Mouse (Mus musculus) megakaryocyte, embryonic 14.5 days (primary cell): ENCODE data around the gene Ddx20. TPM values are rescaled to one million over a fixed set of nuclear protein-coding genes. Genes with fewer than 3 reads are reported as not detected.
A peak's percentile ranks its signal among the peaks of the same experiment; 100 is the strongest.

ENCODE experiments used
- H3K27me3 ChIP-seq: replicated peaks from 2 replicates; pipeline ENCODE3; 2012; ENCODE audit warnings: inconsistent platforms
- H3K36me3 ChIP-seq: replicated peaks from 2 replicates; pipeline ENCODE3; 2012; ENCODE audit warnings: low read length, inconsistent platforms, mixed read lengths
- H3K4me1 ChIP-seq: 2 replicates; pipeline ENCODE4 v1.6.1; 2012; ENCODE audit warnings: inconsistent platforms
- H3K4me3 ChIP-seq: replicated peaks from 2 replicates; pipeline ENCODE3; 2012; ENCODE audit warnings: moderate library complexity, mild to moderate bottlenecking, inconsistent platforms
- H3K9me3 ChIP-seq: 2 replicates; pipeline ENCODE4 v1.6.1; 2012; ENCODE audit warnings: inconsistent platforms
- FLI1 ChIP-seq: IDR thresholded peaks from 2 replicates; pipeline ENCODE4 v1.6.1; 2012; ENCODE audit warnings: low read length, inconsistent platforms, mixed read lengths
- GATA1 ChIP-seq: IDR thresholded peaks from 3 replicates; pipeline ENCODE4 v1.6.1; 2012; ENCODE audit warnings: mixed read lengths, low read length, inconsistent platforms, borderline replicate concordance
- polyA plus RNA-seq: library from polyadenylated mRNA; stranded (reverse); fragments of >175 nt; gene quantifications from 2 replicates; pipeline ENCODE4 v1.2.3, GENCODE M21; 2012; ENCODE audit warnings: low replicate concordance; ENCODE audit not compliant: insufficient read depth

Ddx20 gene
- polyA plus RNA-seq, 1 experiment: 2.9 TPM

DNA sequence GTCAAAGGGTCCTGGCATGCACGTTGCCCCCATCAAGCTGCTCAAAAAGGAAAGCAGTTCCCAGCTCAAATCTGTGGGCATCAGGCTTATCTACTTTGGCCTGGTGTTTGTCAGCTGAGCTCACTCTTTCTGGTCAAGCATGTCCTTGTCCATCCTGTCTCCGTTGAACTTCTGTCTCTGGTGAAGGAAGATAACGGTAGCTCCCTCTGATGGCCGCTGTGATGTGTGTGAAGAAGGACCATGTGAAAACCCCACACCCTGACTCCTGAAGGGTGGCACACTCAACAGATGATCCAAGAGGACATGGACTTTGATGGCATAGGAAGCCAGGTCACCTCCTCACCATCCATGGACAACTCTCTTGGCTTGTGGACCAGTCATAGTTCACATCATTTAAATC lies 31.4 kb upstream of the Ddx20 start:
- peaks cover 70% of the 10 kb centered on the region for H3K4me1 ChIP-seq
- H3K4me3 ChIP-seq: no peak overlapping the region
- no peaks in the 10 kb centered on the region for H3K27me3 ChIP-seq
- H3K9me3 ChIP-seq: no peaks in the 10 kb centered on the region
- TF ChIP-seq FLI1 (no peak), GATA1 (no peak)
- peaks cover 60% of the 10 kb centered on the region for H3K36me3 ChIP-seq

DNA sequence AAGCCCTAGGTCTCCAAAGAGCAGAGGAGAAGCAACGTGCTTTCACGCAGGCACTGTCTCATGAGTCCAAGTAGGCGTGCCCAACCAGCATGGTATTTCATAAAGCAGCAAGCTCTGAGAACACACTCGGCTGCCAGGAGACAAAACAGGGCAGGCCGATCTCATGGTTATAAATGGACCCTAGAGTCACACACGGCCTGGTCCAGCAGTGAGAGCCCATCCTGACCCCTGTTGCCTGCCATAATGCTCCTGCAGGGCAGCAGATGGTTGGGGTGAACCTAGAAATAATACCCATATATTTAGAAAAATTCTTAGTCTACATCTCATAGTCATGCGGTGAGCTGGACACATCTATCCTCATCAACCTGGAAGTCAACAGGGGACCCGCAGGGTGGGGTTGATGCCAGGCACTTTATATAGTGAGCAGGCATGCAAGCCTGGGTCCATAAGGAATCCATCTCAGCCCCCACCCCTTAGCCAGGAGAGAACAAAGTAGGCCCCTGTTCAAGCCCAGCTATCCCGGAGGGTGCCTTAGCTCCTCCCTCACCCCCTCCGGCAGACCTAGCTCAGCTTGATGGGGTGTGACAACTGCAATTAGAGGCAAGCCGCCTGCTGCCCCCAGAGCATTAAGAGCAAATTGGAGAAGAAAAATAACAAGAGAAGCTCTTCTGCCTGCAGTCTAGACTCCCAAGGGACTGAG lies 30.6 kb upstream of the Ddx20 start:
- H3K9me3 ChIP-seq: no peaks in the 10 kb centered on the region
- peaks cover 73% of the 10 kb centered on the region for H3K4me1 ChIP-seq
- H3K27me3 ChIP-seq: no peaks in the 10 kb centered on the region
- H3K4me3 ChIP-seq: no peak overlapping the region
- no peak for TF ChIP-seq GATA1
- no peak for TF ChIP-seq FLI1
- H3K36me3 ChIP-seq: peaks cover 61% of the 10 kb centered on the region

GRCm38 (mm10) chr3:105716353-105717000 lies 29.1 kb upstream of the Ddx20 start:
- Histone ChIP-seq H3K36me3 (peaks cover 72% of the 10 kb centered on the region), H3K4me1 (peaks cover 70% of the 10 kb centered on the region), H3K9me3 (no peaks in the 10 kb centered on the region), H3K4me3 (no peak overlapping the region), H3K27me3 (no peaks in the 10 kb centered on the region)
- TF ChIP-seq FLI1 (no peak), GATA1 (no peak)

DNA sequence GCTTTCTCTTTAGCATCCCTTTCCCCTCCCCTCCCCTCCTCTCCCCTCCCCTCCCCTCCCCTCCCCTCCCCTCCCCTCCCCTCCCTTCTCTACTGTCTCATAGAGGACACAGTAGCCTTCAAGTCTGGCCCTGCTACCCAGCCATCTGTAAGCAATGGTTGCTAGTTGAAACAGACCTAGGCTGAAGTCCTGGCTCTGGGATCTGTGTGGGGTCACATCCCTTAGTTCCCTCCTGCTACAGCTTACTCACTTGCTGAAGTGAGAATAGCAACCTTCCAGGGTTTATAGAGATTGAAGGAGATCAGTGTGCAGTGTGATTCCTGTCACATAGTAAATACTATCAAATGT lies 27.4 kb upstream of the Ddx20 start:
- no peak for TF ChIP-seq GATA1
- no peak for TF ChIP-seq FLI1
- Histone ChIP-seq H3K4me3 (no peak overlapping the region), H3K27me3 (no peaks in the 10 kb centered on the region), H3K9me3 (no peaks in the 10 kb centered on the region), H3K4me1 (peaks cover 71% of the 10 kb centered on the region), H3K36me3 (peaks cover 89% of the 10 kb centered on the region)

- Histone ChIP-seq H3K4me1 (peaks cover 70% of the 10 kb centered on the region), H3K36me3 (peaks cover 92% of the 10 kb centered on the region)
Measured at GRCm38 (mm10) chr3:105714091-105714819, 26.9 kb upstream of the Ddx20 start.

DNA sequence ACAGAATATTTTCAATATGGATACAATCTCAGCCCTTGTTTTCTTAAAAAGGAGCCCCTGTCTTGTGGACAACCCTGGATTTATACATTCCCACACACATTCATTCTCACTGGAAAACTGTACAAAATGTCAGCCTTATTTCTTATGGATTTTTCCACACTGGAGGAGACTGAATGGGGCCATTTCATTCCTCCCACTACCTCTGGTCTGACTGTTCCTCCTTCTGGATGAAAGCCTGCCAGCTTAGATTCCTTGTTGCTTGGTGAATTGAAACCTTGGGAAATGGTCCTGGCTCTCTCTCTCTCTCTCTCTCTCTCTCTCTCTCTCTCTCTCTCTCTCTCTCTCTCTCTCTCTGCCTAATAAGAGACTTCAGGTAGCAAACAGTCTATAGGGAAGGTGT lies 25.5 kb upstream of the Ddx20 start:
- peaks cover 72% of the 10 kb centered on the region for H3K4me1 ChIP-seq
- no peaks in the 10 kb centered on the region for H3K9me3 ChIP-seq
- peaks cover 2% of the 10 kb centered on the region for H3K27me3 ChIP-seq
- H3K4me3 ChIP-seq: no peak overlapping the region
- no peak for TF ChIP-seq GATA1
- TF ChIP-seq FLI1: no peak
- H3K36me3 ChIP-seq: peaks cover 86% of the 10 kb centered on the region

More at GRCm38 (mm10) chr3:105714091-105714819, 26.9 kb upstream of the Ddx20 start:
- H3K9me3 ChIP-seq: no peaks in the 10 kb centered on the region
- no peak for TF ChIP-seq FLI1
- TF ChIP-seq GATA1: no peak
- H3K27me3 ChIP-seq: peaks cover 1% of the 10 kb centered on the region
- no peak overlapping the region for H3K4me3 ChIP-seq

- peaks cover 4% of the 10 kb centered on the region for H3K27me3 ChIP-seq
- H3K4me1 ChIP-seq: peaks cover 83% of the 10 kb centered on the region
- TF ChIP-seq GATA1: no peak
- no peak for TF ChIP-seq FLI1
- peak overlapping the region; percentile 53 for H3K4me3 ChIP-seq
- H3K36me3 ChIP-seq: peaks cover 87% of the 10 kb centered on the region
- no peaks in the 10 kb centered on the region for H3K9me3 ChIP-seq
Measured at GRCm38 (mm10) chr3:105711741-105712140, 24.4 kb upstream of the Ddx20 start.

GRCm38 (mm10) chr3:105710246-105710645 lies 22.9 kb upstream of the Ddx20 start:
- H3K27me3 ChIP-seq: peaks cover 15% of the 10 kb centered on the region

DNA sequence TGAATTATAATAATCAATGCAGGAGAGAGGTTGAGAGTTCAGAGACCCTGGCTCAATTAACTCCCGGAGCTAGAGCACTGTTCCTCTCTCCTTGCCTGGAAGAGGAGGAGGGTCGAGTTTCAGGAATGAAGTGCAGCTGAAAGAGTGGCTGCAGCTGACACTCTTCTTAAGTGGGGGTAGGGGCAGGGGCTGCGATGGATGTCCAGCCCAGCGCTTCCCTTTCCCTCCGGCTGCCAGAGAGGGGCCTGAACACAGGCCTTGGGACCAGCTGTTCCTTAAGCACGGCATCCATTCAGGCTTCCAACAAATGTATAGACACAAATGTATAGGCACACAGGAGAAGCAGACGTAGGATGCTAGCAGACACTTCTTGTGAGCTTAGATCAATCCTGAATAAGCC lies 20.2 kb upstream of the Ddx20 start:
- H3K9me3 ChIP-seq: no peaks in the 10 kb centered on the region
- peaks cover 19% of the 10 kb centered on the region for H3K27me3 ChIP-seq
- peak overlapping the region; percentile 50 for H3K4me3 ChIP-seq
- H3K36me3 ChIP-seq: peaks cover 55% of the 10 kb centered on the region
- no peak for TF ChIP-seq FLI1
- TF ChIP-seq GATA1: no peak
- peaks cover 92% of the 10 kb centered on the region for H3K4me1 ChIP-seq

More at GRCm38 (mm10) chr3:105710246-105710645, 22.9 kb upstream of the Ddx20 start:
- Histone ChIP-seq H3K4me3 (no peak overlapping the region), H3K9me3 (no peaks in the 10 kb centered on the region), H3K4me1 (peaks cover 92% of the 10 kb centered on the region), H3K36me3 (peaks cover 78% of the 10 kb centered on the region)
- TF ChIP-seq FLI1: no peak
